In the genomic region with DNA sequence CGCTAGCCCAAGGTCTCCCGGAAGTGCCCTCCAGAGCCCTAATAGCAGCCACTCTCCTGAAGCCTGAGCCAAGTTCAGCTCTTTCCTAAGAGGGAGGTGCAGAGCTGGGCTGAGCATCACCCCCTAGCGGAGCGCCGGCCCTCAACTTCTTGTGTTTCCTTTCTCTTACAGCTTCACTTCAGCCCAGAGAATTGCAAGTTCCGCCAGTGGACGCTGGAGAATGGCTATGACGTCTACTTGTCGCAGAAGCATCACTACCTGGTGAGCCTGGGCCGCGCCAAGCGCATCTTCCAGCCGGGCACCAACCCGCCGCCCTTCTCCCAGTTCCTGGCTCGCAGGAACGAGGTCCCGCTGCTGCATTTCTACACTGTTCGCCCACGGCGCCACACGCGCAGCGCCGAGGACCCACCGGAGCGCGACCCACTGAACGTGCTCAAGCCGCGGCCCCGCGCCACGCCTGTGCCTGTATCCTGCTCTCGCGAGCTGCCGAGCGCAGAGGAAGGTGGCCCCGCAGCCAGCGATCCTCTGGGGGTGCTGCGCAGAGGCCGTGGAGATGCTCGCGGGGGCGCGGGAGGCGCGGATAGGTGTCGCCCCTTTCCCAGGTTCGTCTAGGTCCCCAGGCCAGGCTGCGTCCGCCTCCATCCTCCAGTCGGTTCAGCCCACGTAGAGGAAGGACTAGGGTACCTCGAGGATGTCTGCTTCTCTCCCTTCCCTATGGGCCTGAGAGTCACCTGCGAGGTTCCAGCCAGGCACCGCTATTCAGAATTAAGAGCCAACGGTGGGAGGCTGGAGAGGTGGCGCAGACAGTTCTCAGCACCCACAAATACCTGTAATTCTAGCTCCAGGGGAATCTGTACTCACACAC, we compare ENCODE assay signal across 8 mouse cellular contexts. TPM values are rescaled to one million over a fixed set of nuclear protein-coding genes. Genes with fewer than 3 reads are reported as not detected.
DNase-seq lines count a peak whose midpoint lies in the region; ATAC-seq and TF ChIP-seq lines count a peak whose summit lies in the region.

No protein-coding gene starts in this region.

- 5% methylated on average over 59 of the region's 59 CpGs for WGBS in spleen, adult 2 months
- WGBS in intestine, embryonic 16.5 days, result 1% methylated on average over 58 of the region's 59 CpGs
- 2% methylated on average over 59 of the region's 59 CpGs for WGBS in limb, embryonic 10.5 days
- 2% methylated on average over 59 of the region's 59 CpGs for WGBS in midbrain, embryonic 10.5 days
- 3% methylated on average over 59 of the region's 59 CpGs for WGBS in small intestine, adult 2 months

- no peaks in the 10 kb centered on the region for H3K9me3 ChIP-seq in intestine, embryonic 16.5 days (ENCODE audit: control insufficient read depth, low read length)
- no peaks in the 10 kb centered on the region for H3K9me3 ChIP-seq in limb, embryonic 10.5 days (replicated peaks)
- no peaks in the 10 kb centered on the region for H3K9me3 ChIP-seq in midbrain, embryonic 10.5 days (replicated peaks)

- DNase-seq in spleen, adult 2 months (ENCODE audit: low read depth in 1 of 2, low spot score in 2 of 2), result peak in 1 of 2 experiments; percentile 9
- no peak for DNase-seq in spleen, postnatal 14 days (ENCODE audit: low spot score in 2 of 2)
- DNase-seq in cerebellum, postnatal 25 days, result peak; percentile 77 to 80
- peak; percentile 63 to 68 for DNase-seq in frontal cortex, postnatal 25 days (ENCODE audit: low spot score in 2 of 2)
- peak; percentile 80 for DNase-seq in limb, embryonic 10.5 days (ENCODE audit: low spot score)
- peak; percentile 81 for DNase-seq in midbrain, embryonic 10.5 days (ENCODE audit: low spot score)

- ATAC-seq in intestine, embryonic 16.5 days, result peak; percentile 52

- no peaks in the 10 kb centered on the region for H3K36me3 ChIP-seq in spleen, adult 2 months (ENCODE audit: control insufficient read depth, insufficient read depth, low read length)
- H3K36me3 ChIP-seq in intestine, embryonic 16.5 days (ENCODE audit: control insufficient read depth, insufficient read depth, low read length), result no peaks in the 10 kb centered on the region
- no peaks in the 10 kb centered on the region for H3K36me3 ChIP-seq in limb, embryonic 10.5 days
- no peaks in the 10 kb centered on the region for H3K36me3 ChIP-seq in midbrain, embryonic 10.5 days
- H3K36me3 ChIP-seq in small intestine, adult 2 months (ENCODE audit: control insufficient read depth, insufficient read depth, low read length), result no peaks in the 10 kb centered on the region

- peak overlapping the region; percentile 96 for H3K4me2 ChIP-seq in intestine, embryonic 16.5 days (ENCODE audit: low read depth, low read length)

- H3K27me3 ChIP-seq in spleen, adult 2 months (ENCODE audit: control insufficient read depth, insufficient read depth, low read length), result peaks cover 2% of the 10 kb centered on the region; the same call in 1 of the 2 replicates
- peaks cover 18% of the 10 kb centered on the region; the same call in 1 of the 2 replicates for H3K27me3 ChIP-seq in intestine, embryonic 16.5 days (replicated peaks; ENCODE audit: control insufficient read depth, insufficient read depth, low read length)
- peaks cover 56% of the 10 kb centered on the region for H3K27me3 ChIP-seq in limb, embryonic 10.5 days (ENCODE audit: low read depth, poor library complexity, severe bottlenecking)
- H3K27me3 ChIP-seq in midbrain, embryonic 10.5 days (ENCODE audit: low read depth, poor library complexity, severe bottlenecking), result peaks cover 55% of the 10 kb centered on the region
- H3K27me3 ChIP-seq in small intestine, adult 2 months (ENCODE audit: control insufficient read depth, insufficient read depth, low read length), result peaks cover 27% of the 10 kb centered on the region

- TF ChIP-seq POLR2A in spleen, adult 2 months (IDR thresholded peaks at IDR 0.05; ENCODE audit: low read depth, low read length), result no peak
- TF ChIP-seq POLR2A in small intestine, adult 2 months (IDR thresholded peaks at IDR 0.05; ENCODE audit: low read depth, low read length), result no peak

- peak overlapping the region; percentile 36 for H3K4me3 ChIP-seq in spleen, adult 2 months (ENCODE audit: extremely low read depth, insufficient read depth, insufficient read length)
- peak overlapping the region; percentile 58 for H3K4me3 ChIP-seq in intestine, embryonic 16.5 days (ENCODE audit: low read length)
- H3K4me3 ChIP-seq in limb, embryonic 10.5 days, result peak overlapping the region; percentile 70
- peak overlapping the region; percentile 71 for H3K4me3 ChIP-seq in midbrain, embryonic 10.5 days
- H3K4me3 ChIP-seq in small intestine, adult 2 months (ENCODE audit: low read depth, low read length), result peak overlapping the region; percentile 45

- TF ChIP-seq CTCF in spleen, adult 2 months (IDR thresholded peaks at IDR 0.05; ENCODE audit: extremely low read depth, insufficient read depth, insufficient read length, insufficient replicate concordance), result no peak
- peak; percentile 23; the same call in 1 of the 2 replicates for TF ChIP-seq CTCF in small intestine, adult 2 months (IDR thresholded peaks at IDR 0.05; ENCODE audit: extremely low read depth, insufficient read length, insufficient replicate concordance, low read depth, low read length)

- H3K9ac ChIP-seq in intestine, embryonic 16.5 days (ENCODE audit: low read depth, low read length), result peak overlapping the region; percentile 53

- no peak overlapping the region for H3K27ac ChIP-seq in spleen, adult 2 months (ENCODE audit: insufficient read depth, low read length)
- H3K27ac ChIP-seq in intestine, embryonic 16.5 days (ENCODE audit: low read length), result no peak overlapping the region
- H3K27ac ChIP-seq in limb, embryonic 10.5 days, result peak overlapping the region; percentile 84
- H3K27ac ChIP-seq in midbrain, embryonic 10.5 days (replicated peaks), result peak overlapping the region; percentile 79
- H3K27ac ChIP-seq in small intestine, adult 2 months (ENCODE audit: insufficient read depth, low read depth, low read length), result no peak overlapping the region

- peaks cover 3% of the 10 kb centered on the region; the same call in 1 of the 2 replicates for H3K4me1 ChIP-seq in spleen, adult 2 months (ENCODE audit: control insufficient read depth, insufficient read depth, insufficient read length)
- peaks cover 4% of the 10 kb centered on the region for H3K4me1 ChIP-seq in intestine, embryonic 16.5 days (ENCODE audit: control insufficient read depth, insufficient read depth, low read length)
- peaks cover 10% of the 10 kb centered on the region for H3K4me1 ChIP-seq in limb, embryonic 10.5 days
- peaks cover 17% of the 10 kb centered on the region for H3K4me1 ChIP-seq in midbrain, embryonic 10.5 days
- peaks cover 6% of the 10 kb centered on the region; the same call in 1 of the 2 replicates for H3K4me1 ChIP-seq in small intestine, adult 2 months (ENCODE audit: control insufficient read depth, insufficient read depth, insufficient read length, low read length)

RNA-seq across cellular contexts. Expression of gene Fgf23, which starts 7.4 kb away (rescaled TPM):
- polyA plus RNA-seq in spleen, adult 2 months (2012; rRNA removed), result not detected in 2 replicates
- not detected in 2 replicates for polyA plus RNA-seq in intestine, embryonic 16.5 days (2015; fragmentation: Nextera tagmentation; extraction: Ambion mirVana)
- not detected in 2 replicates for polyA plus RNA-seq in limb, embryonic 10.5 days (2016; fragmentation: Nextera tagmentation; extraction: Ambion mirVana)
- polyA plus RNA-seq in midbrain, embryonic 10.5 days (2016; fragmentation: Nextera tagmentation; extraction: Ambion mirVana), result 0.14 TPM in 1 of 2 replicates, not detected in the other
- polyA plus RNA-seq in small intestine, adult 2 months (2012; rRNA removed), result 0.19 TPM in 1 of 2 replicates, not detected in the other

RNA-seq across cellular contexts. Expression of gene Tigar, which starts 29.3 kb away (rescaled TPM):
- 1.5 and 1.7 TPM in 2 replicates for polyA plus RNA-seq in spleen, adult 2 months (2012; rRNA removed)
- polyA plus RNA-seq in intestine, embryonic 16.5 days (2015; fragmentation: Nextera tagmentation; extraction: Ambion mirVana), result 4.1 and 4.6 TPM in 2 replicates
- polyA plus RNA-seq in limb, embryonic 10.5 days (2016; fragmentation: Nextera tagmentation; extraction: Ambion mirVana), result 4.7 and 5.1 TPM in 2 replicates
- polyA plus RNA-seq in midbrain, embryonic 10.5 days (2016; fragmentation: Nextera tagmentation; extraction: Ambion mirVana), result 6.8 and 8.7 TPM in 2 replicates
- 1.3 and 1.7 TPM in 2 replicates for polyA plus RNA-seq in small intestine, adult 2 months (2012; rRNA removed)

Comparison
In these comparisons a context has a peak if more than half of its experiments do, and no peak if none do; other contexts are left out.
1. DNase-seq: peak in cerebellum, postnatal 25 days (2 of 2), frontal cortex, postnatal 25 days (2 of 2), limb, embryonic 10.5 days (single experiment) and midbrain, embryonic 10.5 days (single experiment); none in spleen, postnatal 14 days (0 of 2).
2. H3K27ac ChIP-seq: peak in limb, embryonic 10.5 days (single experiment) and midbrain, embryonic 10.5 days (single experiment); none in spleen, adult 2 months (single experiment), intestine, embryonic 16.5 days (single experiment) and small intestine, adult 2 months (single experiment).
3. Peak in every context shown above with its lines, with median percentiles within 50 percentile points of each other: H3K4me3 ChIP-seq.